ENCODE assay signal across 9 mouse cellular contexts in the genomic region with DNA sequence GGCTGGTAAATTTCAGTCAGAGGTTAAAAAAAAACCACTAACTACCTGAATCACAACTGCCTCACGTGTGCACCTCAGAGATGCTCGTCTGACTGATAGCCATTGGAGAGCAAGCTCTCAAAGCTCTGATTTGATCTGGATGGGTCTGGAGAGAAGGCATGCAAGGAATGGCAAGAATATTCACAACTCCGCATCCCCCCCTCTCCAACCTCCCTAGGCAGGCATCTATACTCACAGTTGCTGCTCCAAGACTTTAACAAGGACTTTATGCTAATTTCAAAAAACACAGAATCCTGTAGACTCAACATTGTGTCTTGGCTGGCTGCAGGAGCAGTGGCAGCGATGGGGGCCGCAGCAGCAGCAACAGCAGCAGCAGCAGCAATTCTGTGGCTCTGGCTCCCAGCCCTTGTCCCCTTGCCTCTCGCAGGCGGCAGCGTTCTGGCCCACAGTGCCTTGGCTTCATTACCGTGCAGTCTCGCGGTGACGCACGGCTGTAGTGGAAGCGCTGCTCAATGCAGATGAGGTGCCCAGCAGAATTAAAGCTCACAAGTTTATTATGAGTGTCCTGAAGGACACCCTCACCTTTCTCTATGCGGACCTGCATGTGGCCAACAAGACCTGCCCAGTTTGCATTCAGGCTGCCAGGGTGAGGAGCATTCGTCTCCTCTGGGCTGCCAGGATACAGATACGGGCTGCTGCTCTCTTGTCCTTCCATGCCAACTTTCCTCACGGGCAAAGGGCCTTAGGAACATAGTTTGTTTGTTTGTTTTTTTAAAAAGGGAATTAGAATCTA.
A peak's percentile ranks its signal among the peaks of the same experiment; 100 is the strongest.
DNase-seq lines count a peak whose midpoint lies in the region; ATAC-seq and TF ChIP-seq lines count a peak whose summit lies in the region.
"Had no signal": no experiment of that assay in that cellular context is flagged by ENCODE, and none has a peak within 500 bp of the region (broad histone marks: within the 10 kb centered on the region; RNA-seq: fewer than 3 reads in every experiment).

No protein-coding gene starts in this region.

- no peak for DNase-seq in forebrain, embryonic 11.5 days (ENCODE audit: low spot score)
- peak; percentile 73 for DNase-seq in brain, adult 2 months (ENCODE audit: low read depth, low spot score)
- peak; percentile 31 for DNase-seq in heart, postnatal 0 days (ENCODE audit: low spot score)
- peak; percentile 32 to 35 for DNase-seq in left cerebral cortex, adult 2 months (ENCODE audit: extremely low spot score in 1 of 2, low spot score in 2 of 2)
- DNase-seq in c-Kit-positive CD71-positive TER-119-positive erythroid progenitor cells, embryonic 14.5 days (ENCODE audit: low spot score), result no peak
- no peak for DNase-seq in ovary, adult 18-20 months (ENCODE audit: low spot score)
- no peak for DNase-seq in thymus, postnatal 0 days (ENCODE audit: low spot score)

- no peak for TF ChIP-seq EP300 in heart, postnatal 0 days (IDR thresholded peaks at IDR 0.05; ENCODE audit: low read depth)

- intact Hi-C loops in left cerebral cortex, adult 2 months (cut with DNase I), result no loop called here

- WGBS in forebrain, embryonic 13.5 days, result 69% methylated on average over 18 of the region's 18 CpGs
- 88% methylated on average over 18 of the region's 18 CpGs for WGBS in forebrain, embryonic 11.5 days
- 27% methylated on average over 18 of the region's 18 CpGs for WGBS in heart, postnatal 0 days

- H3K27ac ChIP-seq in forebrain, embryonic 13.5 days, result peak overlapping the region; percentile 7; the same call in 1 of the 2 replicates
- no peak overlapping the region for H3K27ac ChIP-seq in forebrain, embryonic 11.5 days (ENCODE audit: low read depth, low read length)
- H3K27ac ChIP-seq in heart, postnatal 0 days (ENCODE audit: low read depth), result peak overlapping the region; percentile 75
- peak overlapping the region; percentile 63 for H3K27ac ChIP-seq in left cerebral cortex, adult 2 months
- H3K27ac ChIP-seq: limb, embryonic 15.5 days had no signal

- ATAC-seq in forebrain, embryonic 13.5 days, result peak; percentile 64
- no peak for ATAC-seq in forebrain, embryonic 11.5 days (replicated peaks; ENCODE audit: low FRiP score)
- peak; percentile 70 for ATAC-seq in heart, postnatal 0 days (ENCODE audit: insufficient read depth, low read depth)

- H3K27me3 ChIP-seq in forebrain, embryonic 13.5 days, result no peaks in the 10 kb centered on the region
- H3K27me3 ChIP-seq in forebrain, embryonic 11.5 days (ENCODE audit: control insufficient read depth, insufficient read depth, low read length), result no peaks in the 10 kb centered on the region
- H3K27me3 ChIP-seq in heart, postnatal 0 days (ENCODE audit: control insufficient read depth, insufficient read depth, low read length), result no peaks in the 10 kb centered on the region
- H3K27me3 ChIP-seq: limb, embryonic 15.5 days had no signal

- H3K36me3 ChIP-seq in forebrain, embryonic 13.5 days (ENCODE audit: poor library complexity, severe bottlenecking), result no peaks in the 10 kb centered on the region
- no peaks in the 10 kb centered on the region for H3K36me3 ChIP-seq in forebrain, embryonic 11.5 days (ENCODE audit: control insufficient read depth, insufficient read depth, low read length)
- H3K36me3 ChIP-seq in heart, postnatal 0 days (replicated peaks; ENCODE audit: control insufficient read depth, insufficient read depth, low read length), result no peaks in the 10 kb centered on the region
- H3K36me3 ChIP-seq: limb, embryonic 15.5 days had no signal

- no peak overlapping the region for H3K9ac ChIP-seq in forebrain, embryonic 13.5 days
- H3K9ac ChIP-seq in forebrain, embryonic 11.5 days (ENCODE audit: low read length), result no peak overlapping the region
- H3K9ac ChIP-seq in heart, postnatal 0 days (replicated peaks; ENCODE audit: low read depth, low read length), result no peak overlapping the region; the same call in 1 of the 2 replicates
- H3K9ac ChIP-seq: limb, embryonic 15.5 days had no signal

- H3K9me3 ChIP-seq in forebrain, embryonic 13.5 days (replicated peaks), result no peaks in the 10 kb centered on the region
- H3K9me3 ChIP-seq in forebrain, embryonic 11.5 days (ENCODE audit: control insufficient read depth, low read length), result no peaks in the 10 kb centered on the region
- no peaks in the 10 kb centered on the region for H3K9me3 ChIP-seq in heart, postnatal 0 days (replicated peaks; ENCODE audit: control insufficient read depth, low read length)
- H3K9me3 ChIP-seq: limb, embryonic 15.5 days had no signal

- no peak overlapping the region for H3K4me3 ChIP-seq in forebrain, embryonic 13.5 days
- no peak overlapping the region for H3K4me3 ChIP-seq in forebrain, embryonic 11.5 days (ENCODE audit: low read depth, low read length)
- peak overlapping the region; percentile 20 for H3K4me3 ChIP-seq in heart, postnatal 0 days (ENCODE audit: low read depth, low read length)
- H3K4me3 ChIP-seq in left cerebral cortex, adult 2 months, result peak overlapping the region; percentile 12; the same call in 1 of the 2 replicates
- H3K4me3 ChIP-seq: limb, embryonic 15.5 days had no signal

- peak overlapping the region; percentile 21; the same call in 1 of the 2 replicates for H3K4me2 ChIP-seq in forebrain, embryonic 13.5 days
- no peak overlapping the region for H3K4me2 ChIP-seq in forebrain, embryonic 11.5 days (ENCODE audit: low read depth, low read length, severe bottlenecking)
- H3K4me2 ChIP-seq in heart, postnatal 0 days (ENCODE audit: low read depth, low read length), result peak overlapping the region; percentile 49
- H3K4me2 ChIP-seq: limb, embryonic 15.5 days had no signal

- no peak for TF ChIP-seq CTCF in heart, postnatal 0 days (IDR thresholded peaks at IDR 0.05; ENCODE audit: low read depth)
- TF ChIP-seq CTCF in left cerebral cortex, adult 2 months (IDR thresholded peaks at IDR 0.05), result no peak

- peaks cover 62% of the 10 kb centered on the region for H3K4me1 ChIP-seq in forebrain, embryonic 13.5 days
- peaks cover 6% of the 10 kb centered on the region for H3K4me1 ChIP-seq in forebrain, embryonic 11.5 days (replicated peaks; ENCODE audit: control insufficient read depth, insufficient read depth, low read length)
- H3K4me1 ChIP-seq in heart, postnatal 0 days (ENCODE audit: control insufficient read depth, insufficient read depth), result peaks cover 43% of the 10 kb centered on the region

Comparison
In these comparisons a context has a peak if more than half of its experiments do, and no peak if none do; other contexts are left out.
1. H3K4me3 ChIP-seq: peak in heart, postnatal 0 days (single experiment) and left cerebral cortex, adult 2 months (single experiment); none in forebrain, embryonic 13.5 days (single experiment) and forebrain, embryonic 11.5 days (single experiment).
2. DNase-seq: peak in brain, adult 2 months (single experiment), heart, postnatal 0 days (single experiment) and left cerebral cortex, adult 2 months (2 of 2); none in forebrain, embryonic 11.5 days (single experiment), c-Kit-positive CD71-positive TER-119-positive erythroid progenitor cells, embryonic 14.5 days (single experiment), ovary, adult 18-20 months (single experiment) and thymus, postnatal 0 days (single experiment).